Mouse (Mus musculus) inflammation-experienced regulatory T-cells, adult 6 months (primary cell): ENCODE data around the gene Pcna. TPM values are rescaled to one million over a fixed set of nuclear protein-coding genes. Genes with fewer than 3 reads are reported as not detected.
"Not testable (repeated sequence)": the region's sequence is repeated elsewhere in the genome, so short reads cannot be mapped to it uniquely, and the experiment has no call there.

Experiments used
- ATAC-seq: one replicate; pipeline ENCODE4 v1.8.0; 2017
- polyA plus RNA-seq, 3 experiments: library from polyadenylated mRNA; unstranded; fragments of 100-300 nt; shearing (Covaris generic); gene quantifications; one replicate each; pipeline ENCODE4 v1.2.1; 2017

Pcna gene
- 100 to 1,000 TPM; 149 to 308 (median 151) TPM for polyA plus RNA-seq

- peak; percentile 91 for ATAC-seq
Measured at GRCm38 (mm10) chr2:132252542-132253528, at the start of gene Pcna. Gene Pcna (minus strand): TSS chr2:132253314.

- no peak for ATAC-seq
Measured at GRCm38 (mm10) chr2:132301436-132301835, 48.3 kb upstream of the Pcna start.

- no peak for ATAC-seq
Measured at GRCm38 (mm10) chr2:132298250-132298649, 45.1 kb upstream of the Pcna start.

- ATAC-seq = no peak
Measured at GRCm38 (mm10) chr2:132293694-132294450, 40.8 kb upstream of the Pcna start.

- peak; percentile 57 for ATAC-seq
Measured at GRCm38 (mm10) chr2:132292083-132292482, 39.0 kb upstream of the Pcna start.

GRCm38 (mm10) chr2:132291265-132291664 is 38.2 kb upstream of the Pcna start:
- ATAC-seq = peak; percentile 39

GRCm38 (mm10) chr2:132290808-132291207 is 37.7 kb upstream of the Pcna start:
- peak; percentile 19 for ATAC-seq

GRCm38 (mm10) chr2:132289213-132289612 is 36.1 kb upstream of the Pcna start:
- not testable (repeated sequence) for ATAC-seq

GRCm38 (mm10) chr2:132286376-132287076 is 33.4 kb upstream of the Pcna start:
- no peak for ATAC-seq

GRCm38 (mm10) chr2:132285722-132286121 is 32.6 kb upstream of the Pcna start:
- not testable (repeated sequence) for ATAC-seq

GRCm38 (mm10) chr2:132284492-132285139 is 31.5 kb upstream of the Pcna start:
- ATAC-seq = no peak

GRCm38 (mm10) chr2:132283236-132284070 is 30.3 kb upstream of the Pcna start:
- ATAC-seq = no peak

- no peak for ATAC-seq
Measured at GRCm38 (mm10) chr2:132282453-132283174, 29.5 kb upstream of the Pcna start.

GRCm38 (mm10) chr2:132281560-132282452 is 28.7 kb upstream of the Pcna start:
- peak; percentile 67 for ATAC-seq

- ATAC-seq = peak; percentile 47
Measured at GRCm38 (mm10) chr2:132280518-132281120, 27.5 kb upstream of the Pcna start.

- ATAC-seq = no peak
Measured at GRCm38 (mm10) chr2:132279978-132280377, 26.9 kb upstream of the Pcna start.

- peak; percentile 40 for ATAC-seq
Measured at GRCm38 (mm10) chr2:132279336-132279882, 26.3 kb upstream of the Pcna start.

GRCm38 (mm10) chr2:132278273-132278853 is 25.2 kb upstream of the Pcna start:
- no peak for ATAC-seq
